Mouse (Mus musculus) lung, postnatal 0 days (tissue): ENCODE measurements at regions not wholly inside any gene's neighbourhood (a gene's known extent, or its start where the extent isn't known, plus 50 kb on each side); places are given as distances from the start of the nearest gene placed in this dataset.

Source experiments
- CTCF ChIP-seq: IDR thresholded peaks from 2 replicates; pipeline ENCODE4 v1.5.1; 2016; ENCODE audit warnings: antibody characterized with exemption, mild to moderate bottlenecking
- EP300 ChIP-seq: IDR thresholded peaks from 2 replicates; pipeline ENCODE4 v1.6.1; 2016; ENCODE audit warnings: antibody characterized with exemption, mild to moderate bottlenecking, control low read depth

DNA sequence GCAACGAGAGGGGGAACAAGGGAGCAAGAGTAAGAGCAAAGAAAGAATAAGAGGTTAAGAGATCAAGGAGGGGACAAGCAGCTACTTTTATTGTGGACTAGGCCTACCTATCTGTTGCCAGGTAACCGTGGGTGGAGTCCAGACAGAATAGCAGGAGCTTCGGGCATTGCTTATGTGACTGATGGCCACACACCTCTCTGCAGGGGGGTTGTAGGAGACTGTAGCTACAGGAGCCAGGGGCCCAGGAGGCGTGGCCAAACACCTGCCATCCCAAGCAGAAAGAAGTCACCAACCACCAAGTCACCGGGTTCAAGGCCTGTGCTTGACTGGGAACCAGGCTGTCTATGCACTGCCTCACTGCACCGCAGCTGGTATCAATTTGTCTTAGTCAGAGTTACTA, 1943.9 kb upstream of the A830018L16Rik start:
- TF ChIP-seq CTCF (no peak), EP300 (no peak)
